Mouse (Mus musculus) ES-E14 (cell line): ENCODE measurements around the gene Mast2.

Experiments
- CHD2 ChIP-seq: IDR thresholded peaks from 2 replicates; pipeline ENCODE4 v1.6.1; 2014; ENCODE audit warnings: mild to moderate bottlenecking, low read depth, low read length, inconsistent platforms
- MAFK ChIP-seq: IDR thresholded peaks from 2 replicates; pipeline ENCODE4 v1.6.1; 2014; ENCODE audit warnings: mild to moderate bottlenecking, low read depth, low read length, inconsistent platforms; ENCODE audit not compliant: insufficient read depth
- ZNF384 ChIP-seq: IDR thresholded peaks from 2 replicates; pipeline ENCODE4 v1.6.1; 2012; ENCODE audit warnings: low read depth, low read length, inconsistent platforms

DNA sequence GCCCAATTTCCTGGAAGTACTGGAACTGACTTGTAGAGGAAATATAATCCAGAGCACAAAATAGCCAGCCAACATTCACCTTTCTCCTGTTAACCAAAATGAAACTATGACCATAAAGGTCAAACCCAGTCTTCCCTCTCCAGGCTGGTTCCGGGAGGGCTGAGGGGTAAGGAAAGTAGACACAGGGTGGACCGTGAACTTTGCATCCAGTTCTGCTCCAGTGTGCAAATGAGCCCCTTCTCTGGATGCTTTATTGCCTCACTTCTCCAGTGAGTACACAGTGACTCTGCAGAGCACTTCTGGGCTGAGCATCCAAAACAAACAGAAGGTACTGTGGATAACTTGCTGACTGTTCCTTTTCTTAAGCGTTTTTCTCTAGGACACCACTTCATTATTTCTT, 36.0 kb upstream of the Mast2 start:
- TF ChIP-seq ZNF384 (no peak), CHD2 (no peak), MAFK (no peak)
